Mouse (Mus musculus): ENCODE results near the gene 4930563M21Rik. TPM values are rescaled to one million over a fixed set of nuclear protein-coding genes. Genes with fewer than 3 reads are reported as not detected.
"Not testable (repeated sequence)": the region's sequence is repeated elsewhere in the genome, so short reads cannot be mapped to it uniquely, and the experiment has no call there.

Gene 4930563M21Rik
- polyA plus RNA-seq (2012) = not detected in 2 replicates

- Histone ChIP-seq H3K4me1 (ENCODE audit: control insufficient read depth) (no peaks in the 10 kb centered on the region), H3K4me3 (replicated peaks) (no peak within 1 kb of the TSS), H3K27me3 (ENCODE audit: control insufficient read depth) (no peaks in the 10 kb centered on the region), H3K36me3 (ENCODE audit: control insufficient read depth) (no peaks in the 10 kb centered on the region), H3K9me3 (ENCODE audit: control insufficient read depth, low read length) (no peaks in the 10 kb centered on the region)
- TF ChIP-seq GATA1 (IDR thresholded peaks at IDR 0.05; ENCODE audit: low read length) (no peak), TAL1 (IDR thresholded peaks at IDR 0.05; ENCODE audit: low read length) (no peak)
Observed at GRCm38 (mm10) chr9:56010450-56010849, at the start of gene 4930563M21Rik. Gene 4930563M21Rik, minus strand, starts transcription at chr9:56010550.

DNA sequence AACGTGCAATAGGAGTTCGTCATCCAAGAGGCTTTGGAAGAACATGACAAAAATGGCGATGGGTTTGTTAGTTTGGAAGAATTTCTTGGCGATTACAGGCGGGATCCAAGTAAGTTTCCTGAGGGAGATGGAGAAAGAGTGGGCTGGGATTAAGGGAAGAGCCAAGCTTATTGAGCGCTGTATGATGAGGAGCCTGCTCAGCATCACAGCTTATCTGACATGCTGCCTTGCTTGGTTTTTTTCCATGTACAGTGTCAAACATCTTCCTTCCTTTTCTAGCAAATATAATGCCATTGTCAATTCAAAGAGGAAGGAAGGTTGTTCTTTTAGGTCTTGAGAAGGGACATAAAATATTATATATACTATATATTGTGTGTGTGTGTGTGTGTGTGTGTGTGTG lies 45.8 kb upstream of the 4930563M21Rik start:
- no peak overlapping the region for H3K4me3 ChIP-seq (replicated peaks)
- H3K4me1 ChIP-seq (ENCODE audit: control insufficient read depth) = no peaks in the 10 kb centered on the region
- TF ChIP-seq GATA1 (IDR thresholded peaks at IDR 0.05; ENCODE audit: low read length) (no peak), TAL1 (IDR thresholded peaks at IDR 0.05; ENCODE audit: low read length) (no peak)
- no peaks in the 10 kb centered on the region for H3K27me3 ChIP-seq (ENCODE audit: control insufficient read depth)
- peaks cover 18% of the 10 kb centered on the region for H3K36me3 ChIP-seq (ENCODE audit: control insufficient read depth)
- H3K9me3 ChIP-seq (ENCODE audit: control insufficient read depth, low read length) = no peaks in the 10 kb centered on the region

- Histone ChIP-seq H3K36me3 (ENCODE audit: control insufficient read depth) (peaks cover 9% of the 10 kb centered on the region), H3K9me3 (ENCODE audit: control insufficient read depth, low read length) (no peaks in the 10 kb centered on the region), H3K27me3 (ENCODE audit: control insufficient read depth) (no peaks in the 10 kb centered on the region), H3K4me1 (ENCODE audit: control insufficient read depth) (no peaks in the 10 kb centered on the region), H3K4me3 (replicated peaks) (no peak overlapping the region)
- TF ChIP-seq TAL1 (IDR thresholded peaks at IDR 0.05; ENCODE audit: low read length) (no peak), GATA1 (IDR thresholded peaks at IDR 0.05; ENCODE audit: low read length) (no peak)
Observed at GRCm38 (mm10) chr9:56053796-56054195, 43.4 kb upstream of the 4930563M21Rik start.

DNA sequence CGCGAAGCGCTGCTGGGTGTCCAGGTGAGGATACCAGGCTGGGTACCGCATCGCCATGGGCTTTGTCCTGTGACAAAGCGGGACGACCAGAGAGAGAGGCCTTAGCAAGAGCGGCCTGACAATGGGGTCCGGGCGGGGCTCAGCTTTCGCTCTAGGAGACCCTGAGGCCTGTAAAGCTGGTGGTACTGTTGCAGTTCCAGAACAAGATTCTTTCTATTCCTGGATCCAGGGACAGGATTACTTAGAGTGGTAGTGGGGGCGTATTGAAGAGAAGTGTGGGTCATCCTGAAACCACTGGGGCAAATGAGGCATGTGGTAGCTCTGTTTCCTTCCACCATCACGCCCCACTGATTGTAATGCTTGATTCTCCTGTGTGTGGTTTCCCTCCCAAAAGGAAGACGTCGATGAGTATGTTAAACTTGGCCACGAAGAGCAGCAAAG lies 31.9 kb upstream of the 4930563M21Rik start:
- peaks cover 2% of the 10 kb centered on the region; the same call in 1 of the 2 replicates for H3K36me3 ChIP-seq (ENCODE audit: control insufficient read depth)

GRCm38 (mm10) chr9:56041372-56042180 lies 31.2 kb upstream of the 4930563M21Rik start, which contains the start of gene Rcn2:
Gene Rcn2, plus strand, starts transcription at chr9:56041845.
- Histone ChIP-seq H3K4me1 (ENCODE audit: control insufficient read depth) (peaks cover 16% of the 10 kb centered on the region), H3K36me3 (ENCODE audit: control insufficient read depth) (peaks cover 2% of the 10 kb centered on the region; the same call in 1 of the 2 replicates), H3K27me3 (ENCODE audit: control insufficient read depth) (peaks cover 3% of the 10 kb centered on the region; the same call in 1 of the 2 replicates), H3K9me3 (ENCODE audit: control insufficient read depth, low read length) (no peaks in the 10 kb centered on the region), H3K4me3 (replicated peaks) (peak within 1 kb of the TSS; percentile 82)
- no peak for TF ChIP-seq TAL1 (IDR thresholded peaks at IDR 0.05; ENCODE audit: low read length)
- no peak for TF ChIP-seq GATA1 (IDR thresholded peaks at IDR 0.05; ENCODE audit: low read length)

More for the DNA sequence above, 31.9 kb upstream of the 4930563M21Rik start:
- TF ChIP-seq GATA1 (IDR thresholded peaks at IDR 0.05; ENCODE audit: low read length) (no peak), TAL1 (IDR thresholded peaks at IDR 0.05; ENCODE audit: low read length) (no peak)
- H3K27me3 ChIP-seq (ENCODE audit: control insufficient read depth) = peaks cover 3% of the 10 kb centered on the region; the same call in 1 of the 2 replicates
- peak overlapping the region; percentile 82 for H3K4me3 ChIP-seq (replicated peaks)
- H3K4me1 ChIP-seq (ENCODE audit: control insufficient read depth) = peaks cover 16% of the 10 kb centered on the region
- H3K9me3 ChIP-seq (ENCODE audit: control insufficient read depth, low read length) = no peaks in the 10 kb centered on the region

DNA sequence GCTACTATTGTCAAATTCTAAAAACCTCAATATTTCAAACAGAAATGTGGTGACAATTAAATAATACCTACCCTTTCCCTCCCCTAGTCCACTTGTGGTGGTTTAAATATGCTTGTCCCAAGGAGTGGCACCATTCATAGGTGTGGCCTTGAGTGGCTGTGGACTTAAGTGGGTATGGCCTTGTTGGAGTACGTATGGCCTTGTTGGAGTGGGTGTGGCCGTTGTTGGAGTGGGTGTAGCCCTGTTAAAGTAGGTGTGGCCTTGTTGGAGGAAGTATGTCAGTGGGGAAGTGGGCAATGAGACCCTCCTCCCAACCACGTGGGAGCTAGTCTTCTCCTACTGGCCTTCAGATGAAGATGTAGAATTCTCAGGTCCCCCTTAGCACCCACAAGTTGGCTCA lies 21.9 kb upstream of the 4930563M21Rik start:
- H3K4me3 ChIP-seq (replicated peaks) = no peak overlapping the region
- no peaks in the 10 kb centered on the region for H3K9me3 ChIP-seq (ENCODE audit: control insufficient read depth, low read length)
- peaks cover 2% of the 10 kb centered on the region for H3K4me1 ChIP-seq (ENCODE audit: control insufficient read depth)
- no peaks in the 10 kb centered on the region for H3K36me3 ChIP-seq (ENCODE audit: control insufficient read depth)
- H3K27me3 ChIP-seq (ENCODE audit: control insufficient read depth) = peaks cover under 1% of the 10 kb centered on the region; the same call in 1 of the 2 replicates
- no peak for TF ChIP-seq TAL1 (IDR thresholded peaks at IDR 0.05; ENCODE audit: low read length)
- no peak for TF ChIP-seq GATA1 (IDR thresholded peaks at IDR 0.05; ENCODE audit: low read length)

- Histone ChIP-seq H3K4me1 (ENCODE audit: control insufficient read depth) (peaks cover 2% of the 10 kb centered on the region), H3K4me3 (replicated peaks) (no peak overlapping the region)
- TF ChIP-seq TAL1 (IDR thresholded peaks at IDR 0.05; ENCODE audit: low read length) (no peak), GATA1 (IDR thresholded peaks at IDR 0.05; ENCODE audit: low read length) (no peak)
Observed at GRCm38 (mm10) chr9:56027292-56027691, 16.9 kb upstream of the 4930563M21Rik start.

GRCm38 (mm10) chr9:56024772-56025171 lies 14.4 kb upstream of the 4930563M21Rik start:
- no peak for TF ChIP-seq TAL1 (IDR thresholded peaks at IDR 0.05; ENCODE audit: low read length)
- no peak for TF ChIP-seq GATA1 (IDR thresholded peaks at IDR 0.05; ENCODE audit: low read length)
- Histone ChIP-seq H3K4me1 (ENCODE audit: control insufficient read depth) (no peaks in the 10 kb centered on the region), H3K9me3 (ENCODE audit: control insufficient read depth, low read length) (no peaks in the 10 kb centered on the region), H3K27me3 (ENCODE audit: control insufficient read depth) (no peaks in the 10 kb centered on the region), H3K36me3 (ENCODE audit: control insufficient read depth) (no peaks in the 10 kb centered on the region), H3K4me3 (replicated peaks) (no peak overlapping the region)

More at GRCm38 (mm10) chr9:56027292-56027691, 16.9 kb upstream of the 4930563M21Rik start:
- Histone ChIP-seq H3K9me3 (ENCODE audit: control insufficient read depth, low read length) (no peaks in the 10 kb centered on the region), H3K36me3 (ENCODE audit: control insufficient read depth) (no peaks in the 10 kb centered on the region), H3K27me3 (ENCODE audit: control insufficient read depth) (no peaks in the 10 kb centered on the region)

- not testable (repeated sequence) for H3K9me3 ChIP-seq (ENCODE audit: control insufficient read depth, low read length); H3K4me3 ChIP-seq (replicated peaks); H3K4me1 ChIP-seq (ENCODE audit: control insufficient read depth); H3K36me3 ChIP-seq (ENCODE audit: control insufficient read depth); H3K27me3 ChIP-seq (ENCODE audit: control insufficient read depth)
Observed at GRCm38 (mm10) chr9:56004679-56005078, 5.7 kb downstream of the 4930563M21Rik start.

Data from erythroblast, embryonic 14.5 days (primary cell).